Mouse (Mus musculus) bone marrow macrophage, adult 2 months (primary cell): ENCODE results near the gene Sort1. TPM values are rescaled to one million over a fixed set of nuclear protein-coding genes. Genes with fewer than 3 reads are reported as not detected.

ENCODE experiments used
- H3K27ac ChIP-seq: 2 replicates; pipeline ENCODE4 v1.5.1; 2012; ENCODE audit warnings: low read depth, low read length; ENCODE audit not compliant: insufficient read depth
- H3K4me1 ChIP-seq: 2 replicates; pipeline ENCODE4 v1.6.1; 2012; ENCODE audit warnings: low read length; ENCODE audit not compliant: control insufficient read depth, insufficient read depth
- H3K4me3 ChIP-seq: 2 replicates; pipeline ENCODE4 v1.5.1; 2012; ENCODE audit warnings: mild to moderate bottlenecking, low read length, moderate library complexity; ENCODE audit not compliant: insufficient read depth
- CTCF ChIP-seq: IDR thresholded peaks from 2 replicates; pipeline ENCODE4 v1.5.1; 2012; ENCODE audit warnings: low read depth, mild to moderate bottlenecking, low read length, moderate library complexity
- POLR2A ChIP-seq: IDR thresholded peaks from 2 replicates; pipeline ENCODE4 v1.6.1; 2012; ENCODE audit warnings: mild to moderate bottlenecking, low read depth, low read length, borderline replicate concordance
- polyA plus RNA-seq: library from polyadenylated mRNA; stranded (reverse); fragments of >200 nt; gene quantifications from 2 replicates; pipeline ENCODE4 v1.2.4, GENCODE M21; 2012; ENCODE audit not compliant: missing spikeins, insufficient read depth, insufficient read length

Sort1 gene
- polyA plus RNA-seq, 1 experiment, result 33.3 TPM

DNA sequence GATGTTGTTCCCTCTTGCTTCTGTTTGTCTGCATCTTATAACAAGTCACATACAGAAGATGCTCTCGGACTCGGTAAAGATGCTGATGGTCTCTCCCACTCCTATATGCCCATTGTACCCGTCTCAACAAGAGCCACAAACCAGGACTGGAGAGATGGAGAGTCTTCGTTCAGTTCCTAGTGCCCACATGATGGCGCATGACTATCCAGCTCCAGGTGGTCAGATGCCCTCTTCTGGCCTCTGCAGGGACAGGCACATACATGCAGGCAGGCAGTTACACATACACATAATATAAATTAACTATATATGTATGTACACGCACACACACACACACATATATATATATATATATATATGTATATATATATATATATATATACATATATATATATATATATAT lies 96.8 kb downstream of the Sort1 start:
- TF ChIP-seq CTCF (peak; percentile 45), POLR2A (no peak)
- no peak overlapping the region for H3K4me3 ChIP-seq
- no peak overlapping the region for H3K27ac ChIP-seq
- H3K4me1 ChIP-seq, result peaks cover 22% of the 10 kb centered on the region

GRCm38 (mm10) chr3:108381945-108382875 lies 98.3 kb downstream of the Sort1 start:
- peaks cover 22% of the 10 kb centered on the region for H3K4me1 ChIP-seq
- H3K4me3 ChIP-seq, result peak overlapping the region; percentile 49
- peak overlapping the region; percentile 68 for H3K27ac ChIP-seq

GRCm38 (mm10) chr3:108383485-108384354 lies 99.8 kb downstream of the Sort1 start, which contains the start of gene Psrc1:
Gene Psrc1, plus strand, starts transcription at chr3:108383839.
- TF ChIP-seq POLR2A, result no peak
- Histone ChIP-seq H3K27ac (peak within 1 kb of the TSS; percentile 68), H3K4me1 (peaks cover 22% of the 10 kb centered on the region), H3K4me3 (peak within 1 kb of the TSS; percentile 94)

More at GRCm38 (mm10) chr3:108381945-108382875, 98.3 kb downstream of the Sort1 start:
- no peak for TF ChIP-seq CTCF
- TF ChIP-seq POLR2A, result no peak

- H3K27ac ChIP-seq, result no peak overlapping the region
- H3K4me1 ChIP-seq, result peaks cover 22% of the 10 kb centered on the region
- TF ChIP-seq CTCF, result no peak
- no peak for TF ChIP-seq POLR2A
- H3K4me3 ChIP-seq, result peak overlapping the region; percentile 94
Observed at GRCm38 (mm10) chr3:108384425-108384824, 100.5 kb downstream of the Sort1 start.

DNA sequence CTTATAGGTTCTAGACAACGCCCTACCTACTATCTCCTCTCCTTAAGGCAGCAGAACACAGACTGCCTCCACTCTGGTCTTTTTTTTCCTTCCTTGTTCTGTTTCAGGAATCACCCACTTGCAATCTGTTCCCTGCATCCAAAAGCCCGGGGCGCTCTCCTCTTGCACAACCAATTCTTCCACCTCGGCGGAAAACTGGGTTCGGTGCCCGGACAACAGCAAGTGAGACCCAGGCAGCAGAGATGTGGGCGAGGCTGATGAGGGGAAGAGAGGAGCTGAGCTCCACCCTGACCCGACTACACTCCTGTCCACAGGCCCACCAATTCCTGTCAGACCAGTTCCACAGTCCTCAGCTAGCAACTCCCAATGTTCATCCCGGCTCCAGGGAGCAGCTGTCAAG lies 102.3 kb downstream of the Sort1 start:
- H3K4me3 ChIP-seq, result no peak overlapping the region
- peaks cover 22% of the 10 kb centered on the region for H3K4me1 ChIP-seq
- TF ChIP-seq POLR2A (no peak), CTCF (no peak)
- H3K27ac ChIP-seq, result no peak overlapping the region

DNA sequence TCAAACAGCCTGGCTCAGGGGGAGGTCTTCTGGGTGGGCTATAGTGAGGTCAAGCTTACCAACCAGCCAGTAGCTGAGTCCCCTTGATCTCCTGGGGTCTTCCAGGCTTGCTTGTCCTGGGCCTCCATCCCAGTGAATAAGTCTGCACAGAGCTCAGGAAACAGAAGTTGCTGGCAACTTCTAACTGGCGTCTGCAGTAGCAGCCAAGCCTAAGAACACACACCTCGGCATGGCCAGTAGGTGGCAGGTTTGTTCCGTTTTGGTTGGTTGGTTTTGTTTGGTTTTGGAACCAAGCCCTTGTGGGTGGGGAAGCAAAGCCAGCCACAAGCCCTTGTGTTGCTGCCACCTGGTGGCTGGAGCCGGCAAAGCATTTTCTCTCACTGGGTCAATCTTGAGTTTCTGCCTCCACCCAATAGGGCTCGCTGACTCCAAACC lies 105.2 kb downstream of the Sort1 start:
- H3K27ac ChIP-seq, result no peak overlapping the region
- H3K4me1 ChIP-seq, result peaks cover 11% of the 10 kb centered on the region
- H3K4me3 ChIP-seq, result no peak overlapping the region
- TF ChIP-seq POLR2A, result no peak
- TF ChIP-seq CTCF, result peak; percentile 93

GRCm38 (mm10) chr3:108392299-108392698 lies 108.4 kb downstream of the Sort1 start:
- Histone ChIP-seq H3K27ac (no peak overlapping the region), H3K4me1 (no peaks in the 10 kb centered on the region), H3K4me3 (no peak overlapping the region)
- TF ChIP-seq POLR2A (no peak), CTCF (no peak)

DNA sequence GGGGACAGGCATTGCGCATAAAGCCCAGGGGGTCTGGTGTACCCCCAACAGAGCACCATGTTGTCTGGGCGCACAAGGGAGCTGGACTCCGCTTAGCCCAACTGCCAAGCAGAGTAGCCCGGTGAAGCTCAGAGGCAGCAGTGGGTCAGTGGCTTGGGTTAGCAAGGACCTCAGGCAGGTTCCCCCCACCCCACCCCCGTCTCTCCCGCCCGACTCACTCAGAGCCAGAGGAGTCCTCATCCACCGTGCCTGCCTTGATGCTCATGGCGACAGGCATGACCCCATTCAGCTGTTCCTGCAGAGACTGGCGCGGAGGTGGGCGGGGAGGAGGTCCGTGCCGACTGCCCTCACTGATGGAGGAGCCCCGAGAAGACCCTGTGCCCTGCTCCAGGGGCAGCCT lies 108.9 kb downstream of the Sort1 start:
- TF ChIP-seq POLR2A, result no peak
- no peak for TF ChIP-seq CTCF
- Histone ChIP-seq H3K4me3 (no peak overlapping the region), H3K27ac (no peak overlapping the region), H3K4me1 (no peaks in the 10 kb centered on the region)

GRCm38 (mm10) chr3:108398281-108398680 lies 114.4 kb downstream of the Sort1 start:
- no peaks in the 10 kb centered on the region for H3K4me1 ChIP-seq

GRCm38 (mm10) chr3:108400442-108400841 lies 116.6 kb downstream of the Sort1 start:
- TF ChIP-seq CTCF (no peak), POLR2A (no peak)
- H3K4me3 ChIP-seq, result no peak overlapping the region
- H3K27ac ChIP-seq, result no peak overlapping the region
- H3K4me1 ChIP-seq, result no peaks in the 10 kb centered on the region

More at GRCm38 (mm10) chr3:108398281-108398680, 114.4 kb downstream of the Sort1 start:
- Histone ChIP-seq H3K4me3 (no peak overlapping the region), H3K27ac (no peak overlapping the region)
- no peak for TF ChIP-seq CTCF
- no peak for TF ChIP-seq POLR2A
